Mouse (Mus musculus) kidney, postnatal 14 days (tissue): ENCODE measurements around the gene Camta1.

ENCODE experiments used
- DNase-seq: peaks from one replicate; pipeline ENCODE4 v3.0.0; 2022; ENCODE audit warnings: mixed read lengths

Gene Camta1

DNA sequence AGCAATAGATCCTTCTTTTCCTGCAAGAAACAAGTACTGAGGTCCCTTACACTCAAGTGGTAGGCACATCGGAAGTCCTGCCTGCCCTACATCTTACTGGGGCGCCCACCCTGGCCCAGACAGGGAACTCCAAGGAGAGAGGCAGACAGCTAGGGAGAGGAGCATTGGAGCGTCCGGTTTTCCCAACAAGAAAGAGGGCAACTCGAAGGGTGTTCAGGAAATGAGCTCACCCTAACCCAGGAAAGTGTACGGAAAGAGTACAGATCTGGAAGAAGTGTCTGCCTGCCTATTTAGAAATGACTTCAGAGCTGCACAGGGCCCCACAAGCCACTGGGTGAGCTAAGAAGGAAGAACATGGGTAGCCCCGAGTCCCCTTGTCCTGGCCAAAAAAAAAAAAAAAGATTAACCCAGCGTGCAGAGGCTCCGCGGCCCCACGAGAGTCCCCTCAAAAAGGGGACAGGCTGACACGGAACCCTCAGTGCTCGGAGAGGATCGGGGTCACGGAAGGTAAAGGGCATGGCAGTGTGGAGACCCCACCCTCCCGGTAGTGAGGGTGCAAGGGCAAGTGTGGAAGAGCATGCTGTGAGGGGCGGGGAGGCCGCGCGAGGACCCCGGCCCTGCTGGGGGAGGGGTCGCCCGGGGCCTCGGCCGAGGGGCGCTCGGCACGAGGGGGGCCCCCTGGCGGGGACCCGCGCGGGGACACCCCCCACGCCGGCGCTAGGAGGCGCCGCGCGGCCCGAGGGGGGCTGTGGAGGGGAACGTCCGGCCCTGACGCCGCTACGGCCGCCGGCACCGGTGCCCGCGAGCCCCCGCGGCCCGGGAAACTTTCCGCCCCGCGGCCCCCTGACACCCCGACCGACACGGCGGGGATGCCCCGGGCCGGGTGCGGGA, 990 bp downstream of the Camta1 start:
- DNase-seq, result peak; percentile 42

DNA sequence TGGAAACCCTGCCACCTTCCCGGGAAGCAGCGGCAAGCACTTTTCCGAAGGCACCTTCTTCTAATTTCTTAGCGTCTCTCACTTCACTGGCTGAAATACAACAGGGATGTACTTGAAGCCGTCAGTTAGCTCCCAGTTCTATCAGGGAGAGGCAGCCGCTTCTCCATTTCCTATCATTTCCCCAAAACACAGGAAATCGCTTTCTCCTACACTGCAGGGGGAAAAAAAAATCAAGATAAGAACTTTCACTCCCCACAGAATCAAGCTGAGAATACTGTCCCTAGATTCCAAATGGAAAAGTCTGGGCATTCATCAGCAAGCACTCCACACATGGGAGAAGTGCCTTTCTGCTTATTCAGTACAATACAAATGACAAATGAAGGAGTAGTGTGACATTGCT, 2.4 kb downstream of the Camta1 start:
- DNase-seq, result no peak

DNA sequence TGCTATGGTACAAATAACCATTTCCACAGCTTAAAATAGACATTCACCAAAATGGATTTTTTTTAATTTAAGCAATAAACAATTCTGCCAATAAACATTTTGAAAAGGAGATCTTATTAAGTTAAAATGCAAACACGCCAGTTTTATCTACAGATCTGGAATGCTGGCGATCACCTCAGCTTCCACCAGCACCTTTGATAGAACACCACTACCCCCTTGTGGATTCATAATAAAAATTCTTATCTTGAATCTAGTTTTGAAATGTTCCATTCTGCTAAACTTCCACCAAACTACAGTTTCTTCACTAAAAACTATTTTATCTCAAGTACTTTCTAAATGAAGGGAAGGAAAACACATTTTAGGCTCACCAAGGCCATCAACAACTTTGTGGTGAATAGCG, 7.7 kb downstream of the Camta1 start:
- DNase-seq, result peak; percentile 19

DNA sequence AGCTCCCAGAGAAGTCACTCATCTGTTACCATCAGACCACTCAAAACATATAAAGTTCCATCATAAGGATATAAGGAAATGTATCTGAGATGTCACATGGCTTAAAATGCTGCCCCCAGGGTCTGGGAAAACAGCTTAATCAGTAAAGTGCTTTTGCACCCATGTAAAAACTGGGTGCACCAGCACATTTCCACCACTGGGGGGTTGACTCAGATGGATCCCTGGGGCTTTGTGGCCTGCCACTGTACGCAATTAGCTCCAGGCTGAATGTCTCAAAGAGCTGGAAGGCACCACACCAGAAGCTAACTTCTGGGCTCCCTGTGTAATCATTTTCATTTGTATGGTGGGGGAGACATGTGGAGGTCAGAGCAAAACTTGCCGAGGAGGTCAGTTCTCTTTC, 10.5 kb downstream of the Camta1 start:
- peak; percentile 67 for DNase-seq

DNA sequence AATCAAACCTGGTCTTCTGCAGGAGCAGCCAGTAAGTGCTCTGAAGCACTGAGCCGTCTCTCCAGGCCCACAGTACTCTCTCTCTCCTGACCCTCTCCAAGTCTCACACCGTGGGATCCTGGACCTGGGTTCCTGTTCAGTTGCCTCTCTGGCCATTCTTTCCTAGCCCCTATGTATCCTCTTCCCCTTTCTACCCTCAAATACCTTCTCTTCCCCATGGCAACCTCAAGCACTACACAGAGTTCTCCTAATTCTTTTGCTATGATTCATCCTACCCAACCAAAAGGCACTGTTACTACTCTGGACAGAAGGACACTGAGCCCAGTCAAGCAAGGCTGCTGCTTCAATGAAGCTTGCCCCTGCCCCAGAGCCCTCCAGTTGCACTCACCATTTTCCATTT, 19.1 kb downstream of the Camta1 start:
- DNase-seq, result no peak

DNA sequence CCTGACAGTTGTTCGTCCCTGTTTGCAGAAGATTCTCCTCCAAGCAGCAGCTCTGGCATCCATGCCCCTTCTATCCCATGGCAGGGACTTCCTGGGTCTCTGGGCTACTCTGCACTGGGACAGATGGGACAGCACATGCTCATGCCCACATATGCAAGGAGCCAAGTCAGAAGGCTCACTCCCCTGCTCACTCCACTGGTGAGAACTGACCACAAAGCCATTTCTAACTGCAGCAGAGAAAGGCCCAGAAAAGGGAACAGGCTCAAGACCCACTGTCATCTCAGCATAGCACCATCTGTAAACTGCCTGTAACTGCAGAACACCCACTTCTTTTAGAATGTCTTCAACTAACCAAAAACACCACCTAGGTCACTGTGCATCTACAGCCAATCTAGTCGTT, 23.2 kb downstream of the Camta1 start:
- DNase-seq, result no peak

DNA sequence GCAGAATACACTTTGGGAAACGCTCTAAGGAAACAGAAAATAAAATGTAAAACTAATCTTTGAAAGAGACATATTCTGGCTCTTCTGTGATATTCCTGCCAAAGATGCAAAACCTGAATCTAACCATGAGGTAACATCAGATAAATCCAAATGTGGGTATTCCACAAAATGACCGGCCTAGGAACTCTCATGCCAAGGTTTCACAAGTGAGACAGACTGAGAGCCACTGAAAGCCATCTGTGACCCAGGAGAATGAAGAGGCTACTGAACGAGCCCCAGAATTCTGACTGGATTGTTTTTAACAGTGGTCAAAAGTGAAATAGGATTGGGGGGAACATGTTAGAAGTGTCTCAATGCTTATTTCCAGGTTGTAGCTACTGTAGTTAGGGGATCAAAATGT, 25.8 kb downstream of the Camta1 start:
- DNase-seq, result no peak

DNA sequence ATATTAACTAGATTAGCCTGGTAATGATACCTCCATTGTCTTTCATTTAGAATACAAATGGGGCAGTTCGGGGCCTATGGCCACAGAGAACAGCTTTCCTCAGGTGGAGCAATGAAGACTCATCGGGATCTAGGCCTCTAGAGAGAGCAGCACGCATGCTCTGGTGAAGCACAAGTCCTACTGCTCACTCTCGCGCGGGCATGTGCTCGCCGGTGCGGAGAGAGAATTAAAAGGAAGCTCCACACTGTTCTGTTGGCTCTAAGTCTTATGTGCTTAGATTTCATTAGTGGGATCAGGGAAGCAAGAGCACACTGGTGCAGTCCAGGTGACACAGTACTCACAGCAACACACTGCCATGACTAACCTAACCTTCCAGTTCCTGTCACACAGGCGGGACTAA, 27.1 kb downstream of the Camta1 start:
- DNase-seq, result no peak

DNA sequence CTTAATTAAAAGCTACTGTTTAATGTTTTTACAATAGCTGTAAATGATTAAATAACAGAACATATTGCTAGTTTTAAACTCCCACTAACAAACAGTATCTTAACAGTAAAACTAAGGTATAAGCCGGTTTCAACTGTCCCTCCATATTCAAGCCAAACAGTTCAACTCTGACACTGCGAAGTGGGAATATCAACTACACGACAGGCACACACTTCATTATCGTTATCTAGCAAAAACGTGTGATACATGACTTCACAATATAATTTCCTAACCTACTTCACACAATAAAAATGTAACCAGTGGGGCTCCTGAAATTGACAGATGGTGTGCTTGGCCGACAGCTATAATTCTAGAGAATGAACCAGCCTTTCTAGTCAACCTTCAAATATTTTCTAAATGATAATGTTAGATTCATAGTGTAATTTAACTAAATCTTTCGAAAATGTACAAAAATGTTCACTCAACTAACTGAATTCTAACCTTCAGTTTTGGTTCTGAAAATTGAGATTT, 27.7 kb downstream of the Camta1 start:
- no peak for DNase-seq

DNA sequence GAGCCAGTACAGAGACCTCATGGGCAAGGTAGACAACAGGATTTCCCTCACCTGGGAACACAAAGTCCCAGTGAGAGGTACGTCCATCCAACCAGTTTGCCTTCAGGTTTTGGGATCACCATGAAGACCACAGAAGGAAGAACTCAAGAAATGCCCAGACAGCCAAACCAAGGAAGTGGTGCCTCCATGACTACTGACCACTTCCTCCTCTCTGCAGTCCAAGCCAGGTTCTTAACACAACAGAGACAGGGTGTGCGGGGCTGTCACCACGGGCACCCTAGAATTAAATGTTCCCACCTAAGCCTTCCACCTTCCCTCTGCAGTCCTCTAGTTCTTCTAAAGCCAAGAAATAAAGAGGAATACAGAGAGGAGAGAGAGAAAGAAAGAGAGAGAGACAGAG, 33.8 kb downstream of the Camta1 start:
- no peak for DNase-seq

DNA sequence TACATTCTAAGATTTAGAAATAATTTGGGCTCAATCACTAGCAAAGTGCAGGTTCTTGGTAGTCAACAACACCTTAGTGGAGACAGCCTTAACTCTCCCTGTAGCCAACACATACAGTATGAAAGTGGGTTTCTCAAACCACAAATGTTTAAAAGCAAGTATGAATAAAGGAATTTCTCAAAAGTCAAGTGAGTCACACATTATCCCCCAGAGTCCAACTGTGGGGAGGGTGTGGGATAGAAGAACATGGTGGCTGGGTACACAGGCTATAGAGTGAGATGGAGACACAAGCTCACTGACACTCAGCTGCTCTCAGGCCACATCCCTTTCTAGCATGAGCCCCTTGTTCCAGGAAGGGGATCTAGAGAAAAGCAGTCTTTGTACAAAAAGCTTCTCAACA, 34.3 kb downstream of the Camta1 start:
- DNase-seq, result no peak

DNA sequence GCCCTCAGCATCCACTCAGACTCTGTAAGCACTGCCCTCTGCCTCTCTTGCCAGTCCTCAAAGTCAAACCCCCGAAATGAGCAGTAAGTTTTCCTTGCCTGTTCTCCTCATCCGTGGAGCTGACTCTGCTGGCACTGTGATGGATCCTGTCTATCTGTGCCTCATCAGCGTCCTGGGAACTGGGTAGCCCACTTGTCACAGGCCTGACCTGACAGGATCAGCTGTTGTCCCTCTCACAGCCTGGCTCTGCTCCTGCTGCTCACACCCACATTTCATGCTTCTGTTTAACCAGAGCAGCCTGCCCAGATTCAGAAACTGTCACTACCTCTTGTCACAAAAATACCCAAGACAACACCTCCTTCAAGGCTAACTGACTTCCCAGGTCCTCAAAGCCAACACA, 37.7 kb downstream of the Camta1 start:
- DNase-seq, result no peak

DNA sequence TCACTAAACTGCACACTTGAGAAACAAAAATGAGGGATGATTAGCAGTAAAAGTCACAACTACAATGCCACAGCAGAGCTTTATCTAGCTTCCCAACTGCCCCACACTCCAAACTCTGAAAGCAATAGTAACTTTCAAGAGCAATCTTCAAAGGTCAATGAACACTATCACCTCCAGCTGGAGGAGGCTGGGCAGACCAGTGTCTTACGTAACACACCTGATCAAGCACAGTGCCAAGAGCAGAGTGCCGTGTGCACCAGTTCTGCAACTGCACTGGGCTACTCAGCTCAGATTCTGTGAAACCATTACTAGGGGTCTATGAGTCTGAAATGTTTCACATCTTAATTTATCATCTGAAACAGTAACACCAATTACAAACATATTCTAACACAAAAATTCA, 38.7 kb downstream of the Camta1 start:
- DNase-seq, result peak; percentile 56

DNA sequence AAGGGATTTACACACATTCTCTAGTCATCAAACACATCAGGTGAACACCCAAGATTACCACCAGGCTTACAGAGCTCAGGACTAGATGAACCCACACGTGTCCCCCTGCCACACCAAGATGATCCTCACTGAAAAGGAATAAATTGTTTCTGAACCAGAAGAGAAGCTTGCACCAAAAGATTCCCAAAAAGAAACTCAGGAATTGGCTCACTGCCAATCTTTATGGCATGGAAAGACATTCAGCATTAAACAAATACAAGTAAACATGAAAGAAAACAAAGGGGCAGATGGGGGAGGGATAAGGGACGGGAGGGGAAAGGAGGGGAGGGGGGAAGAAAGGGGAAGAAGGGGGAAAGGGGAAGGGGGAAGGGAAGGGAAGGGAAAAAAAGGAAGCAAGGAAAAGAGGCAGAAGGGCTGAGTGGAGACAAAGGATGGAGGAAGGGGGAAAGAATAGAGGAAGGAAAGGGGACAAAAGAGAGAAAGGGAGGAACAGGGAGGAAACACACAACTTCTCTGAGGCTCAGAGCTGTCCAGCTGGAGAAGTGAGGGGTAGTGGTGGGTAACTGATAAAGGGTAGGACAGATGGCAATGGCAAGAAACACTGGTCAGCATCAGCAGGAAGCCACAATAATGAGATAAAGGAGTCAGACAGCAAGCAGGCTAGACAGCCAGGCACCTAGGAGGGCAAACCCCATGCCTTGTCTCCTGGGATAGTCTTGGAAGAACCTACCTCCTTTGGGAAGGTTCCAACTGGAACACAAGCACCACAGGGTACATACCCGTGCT, 43.5 kb downstream of the Camta1 start:
- no peak for DNase-seq

DNA sequence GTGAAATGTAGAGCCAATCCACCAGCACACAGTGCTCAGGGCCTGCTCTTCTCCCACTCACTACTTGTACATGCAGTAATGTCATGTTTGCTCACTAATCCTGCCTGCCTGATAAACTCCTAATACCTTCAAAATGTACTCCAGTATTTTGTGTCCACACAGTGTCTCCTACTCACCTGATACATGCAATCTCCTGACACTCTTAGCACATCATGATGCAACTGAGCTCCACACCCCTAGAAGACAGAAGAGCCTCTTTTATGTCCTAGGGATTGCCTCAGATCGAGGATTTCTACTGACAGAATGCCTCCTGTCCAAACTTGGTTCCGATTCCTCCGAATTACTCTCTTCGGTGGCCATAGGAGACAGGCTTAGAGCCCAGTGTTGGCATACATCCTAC, 48.0 kb downstream of the Camta1 start:
- no peak for DNase-seq

DNA sequence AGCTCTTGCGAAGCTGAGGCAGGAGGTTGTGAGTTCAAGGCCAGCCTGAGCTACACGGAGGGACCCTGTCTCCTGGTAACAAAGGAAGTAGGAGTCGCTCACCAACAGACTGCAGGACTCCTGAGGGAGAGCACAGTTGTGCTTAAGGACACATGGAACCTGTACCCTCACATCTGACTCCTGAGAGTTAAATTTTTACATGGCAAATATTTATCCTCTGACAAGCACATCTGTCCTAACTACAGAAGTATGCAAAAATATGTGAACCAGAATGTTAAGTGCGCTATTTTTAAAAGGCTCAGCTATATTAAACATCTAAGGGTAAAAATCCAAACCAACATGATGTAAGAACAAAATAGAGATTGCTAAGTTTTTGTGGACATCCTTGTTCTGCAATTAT, 56.0 kb downstream of the Camta1 start:
- no peak for DNase-seq

DNA sequence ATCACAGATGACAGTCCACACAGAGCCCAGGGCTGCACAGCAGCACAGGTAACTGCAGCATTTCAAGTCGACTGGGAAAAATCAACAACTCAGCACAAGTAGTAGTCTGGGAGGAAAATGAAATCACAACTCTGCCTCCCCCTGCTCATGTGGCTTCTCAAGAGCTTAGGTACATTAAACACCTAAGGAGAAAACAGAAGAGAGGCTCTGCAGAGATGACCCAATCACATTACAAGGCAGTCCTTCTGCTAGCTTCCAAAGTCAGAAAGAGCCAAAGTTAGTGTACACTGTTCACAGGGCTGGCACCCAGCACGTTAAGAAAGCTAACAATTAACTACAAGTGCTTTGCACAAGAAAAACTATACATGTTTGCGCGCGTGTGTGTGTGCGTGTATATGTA, 56.6 kb downstream of the Camta1 start:
- DNase-seq, result peak; percentile 19

DNA sequence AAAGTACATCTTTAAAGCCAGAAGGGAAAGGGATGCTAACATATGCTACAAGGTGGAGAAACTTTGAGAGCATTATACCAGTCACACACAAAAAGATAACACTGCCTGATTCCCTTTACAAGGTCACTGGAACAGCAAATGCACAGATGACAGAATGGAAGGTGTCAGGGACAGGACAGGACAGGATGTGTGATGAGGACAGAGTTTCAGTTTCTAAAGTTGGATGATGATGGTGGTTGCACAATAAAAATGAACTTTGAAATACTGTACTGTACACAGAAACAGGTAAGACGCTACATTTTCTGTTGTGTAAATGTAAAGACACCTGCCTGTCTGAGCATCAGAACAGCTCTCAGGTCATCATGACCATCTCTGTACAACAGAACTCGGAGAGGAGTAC, 57.5 kb downstream of the Camta1 start:
- DNase-seq, result no peak

DNA sequence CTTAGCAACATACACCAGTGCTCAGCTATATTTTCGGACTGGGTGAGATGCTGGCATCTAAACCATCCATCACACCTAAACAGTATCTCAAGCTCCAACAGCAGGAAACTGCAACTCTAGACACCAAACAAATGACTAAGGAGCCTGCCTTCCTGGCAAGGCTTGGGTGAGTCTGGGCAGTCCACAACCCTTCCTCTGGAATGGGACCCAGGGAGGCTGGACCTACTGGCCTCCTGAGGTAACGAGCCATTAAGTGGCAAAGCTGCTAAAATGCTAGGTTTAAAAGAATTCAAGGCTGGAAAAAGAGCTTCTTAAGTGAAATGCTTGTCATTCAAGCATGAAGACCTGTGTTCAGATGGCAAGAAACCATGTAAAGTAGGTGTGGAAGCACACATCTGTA, 63.0 kb downstream of the Camta1 start:
- DNase-seq, result no peak

DNA sequence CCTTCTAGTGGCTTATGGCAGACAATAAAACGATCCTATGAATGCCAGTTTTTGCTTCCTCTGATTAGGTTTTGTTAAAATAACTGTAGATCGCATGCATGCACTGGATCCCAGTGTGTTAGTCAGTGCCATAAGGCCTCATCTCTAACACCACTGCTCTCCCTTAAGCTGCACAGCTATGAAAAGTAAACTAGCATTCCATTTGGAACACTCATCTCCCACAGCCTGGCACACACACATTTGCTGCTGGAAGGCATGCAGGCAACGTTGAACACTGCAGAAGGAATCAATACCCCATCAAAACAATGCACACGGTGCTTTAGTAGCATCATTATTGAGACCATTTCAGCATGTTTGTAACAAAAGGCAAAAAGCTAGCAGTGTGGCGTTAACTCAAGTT, 68.0 kb downstream of the Camta1 start:
- DNase-seq, result no peak

DNA sequence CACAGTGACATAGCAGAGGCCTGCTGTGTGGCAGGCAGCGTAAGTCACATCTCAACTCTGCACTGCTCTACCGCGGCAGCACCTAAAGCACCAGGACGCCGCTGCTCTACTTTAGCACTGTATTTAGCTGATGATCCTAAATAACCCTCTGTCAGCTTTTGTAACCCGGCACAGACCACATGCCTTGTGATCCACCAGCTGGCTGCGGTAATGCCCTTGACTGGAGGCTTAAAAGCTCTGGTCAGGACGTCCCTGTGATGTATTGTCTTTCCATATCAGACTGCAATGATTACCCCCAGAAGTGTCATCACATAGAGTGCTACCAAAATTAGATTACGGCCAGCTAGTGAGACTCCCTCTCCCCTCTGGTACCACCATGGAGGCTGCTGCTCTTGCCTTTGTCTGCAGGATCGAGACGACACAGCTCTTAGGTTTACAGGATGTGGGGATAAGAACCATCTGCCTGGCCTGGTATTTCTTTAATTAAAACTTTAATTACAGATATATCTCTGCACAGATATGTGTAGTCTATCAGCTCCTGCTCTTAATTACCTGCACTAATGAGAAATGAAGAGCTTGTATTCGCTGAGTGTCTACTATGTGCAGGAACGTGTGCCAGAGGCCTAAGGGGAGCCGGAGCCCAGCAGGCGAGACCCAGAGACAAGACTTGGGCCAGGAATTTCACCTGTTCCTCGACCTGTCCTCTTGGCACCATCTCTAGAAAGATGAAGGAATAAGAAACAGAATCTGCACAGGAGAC, 74.5 kb downstream of the Camta1 start:
- no peak for DNase-seq

DNA sequence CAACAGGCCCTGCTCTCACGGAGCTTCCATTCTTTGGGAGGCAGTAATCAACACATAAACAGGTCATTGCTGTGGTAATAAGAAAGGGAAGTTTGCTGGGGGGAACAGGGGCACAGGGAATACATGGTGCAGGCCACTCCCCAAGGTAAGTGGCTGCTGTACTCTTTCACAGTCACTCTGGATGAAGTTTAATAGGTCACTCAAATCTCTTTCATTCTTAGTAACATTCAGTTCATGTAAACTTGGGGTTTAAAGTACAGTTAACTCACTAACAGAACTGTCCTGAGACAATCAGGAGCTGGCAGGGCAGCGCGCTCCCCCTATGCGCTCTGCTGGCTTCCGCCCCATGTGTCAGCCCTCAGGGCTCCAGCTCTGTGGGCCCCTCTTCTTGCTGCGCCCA, 81.2 kb downstream of the Camta1 start:
- peak; percentile 21 for DNase-seq

DNA sequence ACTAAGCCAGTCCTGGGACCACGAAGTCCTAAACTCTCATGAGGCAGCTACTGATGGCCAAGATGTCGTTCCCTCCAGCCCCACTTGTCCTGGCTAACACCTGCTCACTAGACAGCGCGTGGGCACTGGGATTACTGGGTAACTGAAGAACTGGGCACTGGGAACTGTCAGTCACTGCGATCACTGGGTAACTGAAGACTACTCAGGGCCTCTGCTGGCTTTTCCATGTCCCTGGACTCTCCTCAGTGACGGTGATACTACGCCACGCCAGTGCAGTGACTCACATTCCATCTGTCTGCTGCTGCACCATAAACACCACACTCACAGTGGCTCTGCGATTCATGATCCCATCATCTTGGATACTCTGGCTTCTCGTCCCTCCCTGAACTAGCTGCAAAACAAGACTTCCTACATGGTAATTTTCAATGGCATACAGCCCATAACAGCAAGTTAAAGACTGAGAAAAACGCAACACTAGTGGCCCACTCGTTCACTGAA, 81.7 kb downstream of the Camta1 start:
- no peak for DNase-seq
